Mouse (Mus musculus): ENCODE results near the gene Pomgnt2.
"Not testable (repeated sequence)": the region's sequence is repeated elsewhere in the genome, so short reads cannot be mapped to it uniquely, and the experiment has no call there.

Pomgnt2 gene

GRCm38 (mm10) chr9:121997010-121997409, at the start of gene Pomgnt2:
TSS of gene Pomgnt2 (minus strand) at chr9:121997110.
- no peak for DNase-seq (ENCODE audit: low spot score)

- no peak for DNase-seq (ENCODE audit: low spot score)
These were observed 42.9 kb upstream of the Pomgnt2 start for GRCm38 (mm10) chr9:122039848-122040247.

- no peak for DNase-seq (ENCODE audit: low spot score)
These were observed 41.7 kb upstream of the Pomgnt2 start for GRCm38 (mm10) chr9:122038631-122039030.

GRCm38 (mm10) chr9:122036496-122037054, 39.7 kb upstream of the Pomgnt2 start:
- no peak for DNase-seq (ENCODE audit: low spot score)

- no peak for DNase-seq (ENCODE audit: low spot score)
These were observed 38.9 kb upstream of the Pomgnt2 start for GRCm38 (mm10) chr9:122035807-122036206.

GRCm38 (mm10) chr9:122034949-122035348, 38.0 kb upstream of the Pomgnt2 start:
- no peak for DNase-seq (ENCODE audit: low spot score)

GRCm38 (mm10) chr9:122032071-122032470, 35.2 kb upstream of the Pomgnt2 start:
- DNase-seq (ENCODE audit: low spot score): no peak

- DNase-seq (ENCODE audit: low spot score): no peak
These were observed 33.8 kb upstream of the Pomgnt2 start for GRCm38 (mm10) chr9:122030706-122031105.

GRCm38 (mm10) chr9:122029765-122030164, 32.9 kb upstream of the Pomgnt2 start:
- no peak for DNase-seq (ENCODE audit: low spot score)

- no peak for DNase-seq (ENCODE audit: low spot score)
These were observed 31.2 kb upstream of the Pomgnt2 start for GRCm38 (mm10) chr9:122027914-122028745.

GRCm38 (mm10) chr9:122027081-122027913, 30.4 kb upstream of the Pomgnt2 start:
- no peak for DNase-seq (ENCODE audit: low spot score)

- DNase-seq (ENCODE audit: low spot score): no peak
These were observed 29.1 kb upstream of the Pomgnt2 start for GRCm38 (mm10) chr9:122025855-122026590.

- DNase-seq (ENCODE audit: low spot score): no peak
These were observed 27.5 kb upstream of the Pomgnt2 start for GRCm38 (mm10) chr9:122024419-122024818.

GRCm38 (mm10) chr9:122023873-122024272, 27.0 kb upstream of the Pomgnt2 start:
- DNase-seq (ENCODE audit: low spot score): no peak

GRCm38 (mm10) chr9:122022776-122023175, 25.9 kb upstream of the Pomgnt2 start:
- DNase-seq (ENCODE audit: low spot score): no peak

- no peak for DNase-seq (ENCODE audit: low spot score)
These were observed 24.7 kb upstream of the Pomgnt2 start for GRCm38 (mm10) chr9:122021581-122021980.

GRCm38 (mm10) chr9:122021171-122021570, 24.3 kb upstream of the Pomgnt2 start:
- DNase-seq (ENCODE audit: low spot score): not testable (repeated sequence)

- no peak for DNase-seq (ENCODE audit: low spot score)
These were observed 23.4 kb upstream of the Pomgnt2 start for GRCm38 (mm10) chr9:122020321-122020720.

GRCm38 (mm10) chr9:122018782-122019395, 22.0 kb upstream of the Pomgnt2 start:
- no peak for DNase-seq (ENCODE audit: low spot score)

- no peak for DNase-seq (ENCODE audit: low spot score)
These were observed 21.2 kb upstream of the Pomgnt2 start for GRCm38 (mm10) chr9:122018079-122018478.

- peak; percentile 44 for DNase-seq (ENCODE audit: low spot score)
These were observed 17.3 kb upstream of the Pomgnt2 start for GRCm38 (mm10) chr9:122014241-122014667.
